Mouse (Mus musculus) testis, adult 2 months (tissue): ENCODE results near the gene Eef1akmt2. TPM values are rescaled to one million over a fixed set of nuclear protein-coding genes. Genes with fewer than 3 reads are reported as not detected.

Source experiments
- H3K27ac ChIP-seq: fragments of 200-500 bp; 2 replicates; pipeline ENCODE4 v1.5.1; 2012; ENCODE audit warnings: low read depth, low read length; ENCODE audit not compliant: control insufficient read depth, insufficient read depth
- H3K27me3 ChIP-seq: fragments of 200-500 bp; 2 replicates; pipeline ENCODE4 v1.6.1; 2012; ENCODE audit warnings: mild to moderate bottlenecking, low read length, moderate library complexity; ENCODE audit not compliant: control insufficient read depth, insufficient read depth
- H3K36me3 ChIP-seq: fragments of 200-500 bp; 2 replicates; pipeline ENCODE4 v1.6.1; 2012; ENCODE audit warnings: mild to moderate bottlenecking, low read length; ENCODE audit not compliant: control insufficient read depth, insufficient read depth
- H3K4me1 ChIP-seq: fragments of 200-500 bp; 2 replicates; pipeline ENCODE4 v1.6.1; 2012; ENCODE audit warnings: low read length; ENCODE audit not compliant: control insufficient read depth, insufficient read depth
- H3K4me3 ChIP-seq: fragments of 200-500 bp; 2 replicates; pipeline ENCODE4 v1.5.1; 2012; ENCODE audit warnings: low read depth, mild to moderate bottlenecking, low read length, moderate library complexity, mixed read lengths; ENCODE audit not compliant: control insufficient read depth
- CTCF ChIP-seq: fragments of 200-500 bp; IDR thresholded peaks from 2 replicates; pipeline ENCODE4 v1.5.1; 2012; ENCODE audit warnings: low read depth, mild to moderate bottlenecking, inconsistent platforms, low read length, moderate library complexity; ENCODE audit not compliant: control insufficient read depth, insufficient read depth, insufficient replicate concordance
- POLR2A ChIP-seq: fragments of 200-500 bp; IDR thresholded peaks from 2 replicates; pipeline ENCODE4 v1.6.1; 2012; ENCODE audit warnings: low read depth, mild to moderate bottlenecking, inconsistent platforms, low read length, moderate library complexity; ENCODE audit not compliant: control insufficient read depth
- polyA plus RNA-seq: library from polyadenylated mRNA; depleted of rRNA; stranded (reverse); fragments of >200 nt; gene quantifications from 2 replicates; pipeline ENCODE4 v1.2.3, GENCODE M21; 2012

The Eef1akmt2 gene
- polyA plus RNA-seq, 1 experiment, result 5.5 TPM

GRCm38 (mm10) chr7:132887019-132887804 lies 34.7 kb upstream of the Eef1akmt2 start:
- no peak for TF ChIP-seq POLR2A
- no peak for TF ChIP-seq CTCF
- no peaks in the 10 kb centered on the region for H3K4me1 ChIP-seq
- no peak overlapping the region for H3K4me3 ChIP-seq
- H3K27me3 ChIP-seq, result no peaks in the 10 kb centered on the region
- H3K36me3 ChIP-seq, result peaks cover 1% of the 10 kb centered on the region; the same call in 1 of the 2 replicates
- no peak overlapping the region for H3K27ac ChIP-seq

- no peaks in the 10 kb centered on the region for H3K27me3 ChIP-seq
- H3K4me3 ChIP-seq, result no peak overlapping the region
- H3K27ac ChIP-seq, result no peak overlapping the region
- peaks cover 2% of the 10 kb centered on the region; the same call in 1 of the 2 replicates for H3K36me3 ChIP-seq
- H3K4me1 ChIP-seq, result no peaks in the 10 kb centered on the region
- TF ChIP-seq CTCF (no peak), POLR2A (no peak)
Measured at GRCm38 (mm10) chr7:132884031-132884430, 31.6 kb upstream of the Eef1akmt2 start.

- TF ChIP-seq POLR2A (no peak), CTCF (no peak)
- no peaks in the 10 kb centered on the region for H3K4me1 ChIP-seq
- H3K4me3 ChIP-seq, result no peak overlapping the region
- H3K36me3 ChIP-seq, result peaks cover 2% of the 10 kb centered on the region; the same call in 1 of the 2 replicates
- no peak overlapping the region for H3K27ac ChIP-seq
- no peaks in the 10 kb centered on the region for H3K27me3 ChIP-seq
Measured at GRCm38 (mm10) chr7:132882343-132882742, 29.9 kb upstream of the Eef1akmt2 start.

- no peak overlapping the region for H3K4me3 ChIP-seq
- H3K36me3 ChIP-seq, result peaks cover 6% of the 10 kb centered on the region; the same call in 1 of the 2 replicates
- no peaks in the 10 kb centered on the region for H3K27me3 ChIP-seq
- TF ChIP-seq CTCF, result no peak
- no peak for TF ChIP-seq POLR2A
- no peak overlapping the region for H3K27ac ChIP-seq
- no peaks in the 10 kb centered on the region for H3K4me1 ChIP-seq
Measured at GRCm38 (mm10) chr7:132880276-132880675, 27.8 kb upstream of the Eef1akmt2 start.

- TF ChIP-seq CTCF (no peak), POLR2A (no peak)
- Histone ChIP-seq H3K36me3 (peaks cover 7% of the 10 kb centered on the region), H3K4me3 (no peak overlapping the region), H3K27ac (no peak overlapping the region), H3K27me3 (no peaks in the 10 kb centered on the region), H3K4me1 (no peaks in the 10 kb centered on the region)
Measured at GRCm38 (mm10) chr7:132875391-132876086, 23.1 kb upstream of the Eef1akmt2 start.

GRCm38 (mm10) chr7:132873043-132873442 lies 20.6 kb upstream of the Eef1akmt2 start:
- Histone ChIP-seq H3K4me1 (no peaks in the 10 kb centered on the region), H3K36me3 (peaks cover 8% of the 10 kb centered on the region), H3K4me3 (no peak overlapping the region), H3K27me3 (no peaks in the 10 kb centered on the region), H3K27ac (no peak overlapping the region)
- TF ChIP-seq CTCF (no peak), POLR2A (no peak)

GRCm38 (mm10) chr7:132866316-132866715 lies 13.8 kb upstream of the Eef1akmt2 start:
- Histone ChIP-seq H3K36me3 (peaks cover 1% of the 10 kb centered on the region), H3K4me1 (no peaks in the 10 kb centered on the region), H3K27ac (no peak overlapping the region), H3K4me3 (no peak overlapping the region), H3K27me3 (no peaks in the 10 kb centered on the region)
- TF ChIP-seq POLR2A (no peak), CTCF (no peak)
